ENCODE assay signal across 9 mouse cellular contexts in the genomic region with DNA sequence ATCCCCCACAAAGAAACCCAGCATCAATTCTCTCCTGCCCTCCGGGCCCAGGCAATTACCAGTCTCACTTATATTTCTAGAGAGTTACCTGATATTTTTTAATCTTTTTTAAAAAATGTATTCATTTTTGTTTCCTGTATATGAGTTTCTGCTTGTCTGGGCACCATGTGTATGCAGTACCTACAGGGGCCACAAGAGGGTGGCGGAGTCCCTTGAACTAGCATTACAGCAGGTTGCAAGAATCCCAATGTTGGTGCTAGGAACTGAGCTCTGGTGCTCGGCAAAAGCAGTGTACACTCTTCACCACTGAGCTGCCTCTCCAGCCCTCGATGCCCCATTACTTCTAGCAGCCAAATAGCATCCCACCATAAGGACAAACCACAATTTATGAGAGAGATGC. TPM values are rescaled to one million over a fixed set of nuclear protein-coding genes. Genes with fewer than 3 reads are reported as not detected.
DNase-seq lines count a peak whose midpoint lies in the region; ATAC-seq and TF ChIP-seq lines count a peak whose summit lies in the region.
"Had no signal": no experiment of that assay in that cellular context is flagged by ENCODE, and none has a peak within 500 bp of the region (broad histone marks: within the 10 kb centered on the region; RNA-seq: fewer than 3 reads in every experiment).

No protein-coding gene starts in this region.

- H3K27ac ChIP-seq in intestine, postnatal 0 days (ENCODE audit: low read depth, low read length), result no peak overlapping the region
- no peak overlapping the region for H3K27ac ChIP-seq in intestine, embryonic 16.5 days (ENCODE audit: low read length)
- H3K27ac ChIP-seq in thymus, adult 2 months (ENCODE audit: control insufficient read depth, insufficient read depth, low read length), result no peak overlapping the region
- no peak overlapping the region for H3K27ac ChIP-seq in liver, postnatal 0 days (ENCODE audit: low read depth)
- no peak overlapping the region for H3K27ac ChIP-seq in hindbrain, embryonic 10.5 days
- H3K27ac ChIP-seq: liver, embryonic 15.5 days had no signal

- H3K27me3 ChIP-seq in intestine, postnatal 0 days (replicated peaks; ENCODE audit: control insufficient read depth, insufficient read depth, low read length), result no peaks in the 10 kb centered on the region
- H3K27me3 ChIP-seq in intestine, embryonic 16.5 days (replicated peaks; ENCODE audit: control insufficient read depth, insufficient read depth, low read length), result no peaks in the 10 kb centered on the region
- H3K27me3 ChIP-seq in thymus, adult 2 months (ENCODE audit: control insufficient read depth, insufficient read depth, low read length), result no peaks in the 10 kb centered on the region
- no peaks in the 10 kb centered on the region for H3K27me3 ChIP-seq in liver, postnatal 0 days (ENCODE audit: insufficient read depth, low read length)
- H3K27me3 ChIP-seq in hindbrain, embryonic 10.5 days (ENCODE audit: insufficient read depth, poor library complexity, severe bottlenecking), result no peaks in the 10 kb centered on the region
- H3K27me3 ChIP-seq: liver, embryonic 15.5 days had no signal

- peaks cover 6% of the 10 kb centered on the region; the same call in 1 of the 2 replicates for H3K36me3 ChIP-seq in intestine, postnatal 0 days (ENCODE audit: control insufficient read depth, insufficient read depth)
- H3K36me3 ChIP-seq in intestine, embryonic 16.5 days (ENCODE audit: control insufficient read depth, insufficient read depth, low read length), result peaks cover 2% of the 10 kb centered on the region; the same call in 1 of the 2 replicates
- H3K36me3 ChIP-seq in thymus, adult 2 months (ENCODE audit: control insufficient read depth, insufficient read depth, low read length), result no peaks in the 10 kb centered on the region
- H3K36me3 ChIP-seq in liver, postnatal 0 days (replicated peaks; ENCODE audit: insufficient read depth, low read length), result no peaks in the 10 kb centered on the region
- H3K36me3 ChIP-seq in hindbrain, embryonic 10.5 days, result no peaks in the 10 kb centered on the region
- H3K36me3 ChIP-seq: liver, embryonic 15.5 days had no signal

- H3K4me3 ChIP-seq in intestine, postnatal 0 days (ENCODE audit: low read depth, low read length), result no peak overlapping the region
- no peak overlapping the region for H3K4me3 ChIP-seq in intestine, embryonic 16.5 days (ENCODE audit: low read length)
- H3K4me3 ChIP-seq in thymus, adult 2 months (ENCODE audit: control insufficient read depth, insufficient read depth, low read length), result no peak overlapping the region
- H3K4me3 ChIP-seq in liver, postnatal 0 days (ENCODE audit: low read depth, low read length), result no peak overlapping the region
- H3K4me3 ChIP-seq in hindbrain, embryonic 10.5 days, result no peak overlapping the region
- H3K4me3 ChIP-seq: liver, embryonic 15.5 days had no signal

- DNase-seq in thymus, adult 2 months, result peak; percentile 32
- DNase-seq in thymus, adult 18-20 months, result no peak
- peak; percentile 36 for DNase-seq in liver, postnatal 0 days
- DNase-seq in right cerebral cortex, postnatal 25 days, result no peak
- DNase-seq in spleen, adult 12 weeks (ENCODE audit: low spot score), result no peak
- DNase-seq in hindbrain, embryonic 10.5 days (ENCODE audit: low spot score), result no peak

- H3K9me3 ChIP-seq in intestine, postnatal 0 days (ENCODE audit: control insufficient read depth), result no peaks in the 10 kb centered on the region
- no peaks in the 10 kb centered on the region; the same call in 1 of the 2 replicates for H3K9me3 ChIP-seq in intestine, embryonic 16.5 days (ENCODE audit: control insufficient read depth, low read length)
- 0 out of 2 replicates have a peak, but pooled peaks cover 4% of the 10 kb centered on the region for H3K9me3 ChIP-seq in liver, postnatal 0 days (ENCODE audit: low read length)
- peaks cover 7% of the 10 kb centered on the region; the same call in 1 of the 2 replicates for H3K9me3 ChIP-seq in hindbrain, embryonic 10.5 days

- peak; percentile 67 for TF ChIP-seq CTCF in intestine, postnatal 0 days (IDR thresholded peaks at IDR 0.05; ENCODE audit: low read depth)
- no peak for TF ChIP-seq CTCF in thymus, adult 2 months (IDR thresholded peaks at IDR 0.05; ENCODE audit: borderline replicate concordance, control insufficient read depth, extremely low read depth, insufficient read depth, low read length, poor library complexity)
- peak; percentile 57 for TF ChIP-seq CTCF in liver, postnatal 0 days (IDR thresholded peaks at IDR 0.05; ENCODE audit: low read depth)

- TF ChIP-seq EP300 in liver, postnatal 0 days (IDR thresholded peaks at IDR 0.05; ENCODE audit: low read depth), result no peak

- TF ChIP-seq POLR2A in thymus, adult 2 months (IDR thresholded peaks at IDR 0.05; ENCODE audit: control insufficient read depth, extremely low read depth, insufficient read depth, low read length, poor library complexity), result no peak

- no peak overlapping the region for H3K9ac ChIP-seq in intestine, postnatal 0 days (ENCODE audit: low read depth, low read length)
- H3K9ac ChIP-seq in intestine, embryonic 16.5 days (ENCODE audit: low read depth, low read length), result no peak overlapping the region
- no peak overlapping the region for H3K9ac ChIP-seq in liver, postnatal 0 days (replicated peaks)
- H3K9ac ChIP-seq: liver, embryonic 15.5 days had no signal

- no peaks in the 10 kb centered on the region for H3K4me1 ChIP-seq in intestine, postnatal 0 days (replicated peaks; ENCODE audit: control insufficient read depth, insufficient read depth, low read length)
- H3K4me1 ChIP-seq in intestine, embryonic 16.5 days (ENCODE audit: control insufficient read depth, insufficient read depth, low read length), result no peaks in the 10 kb centered on the region
- H3K4me1 ChIP-seq in thymus, adult 2 months (replicated peaks; ENCODE audit: control insufficient read depth, insufficient read depth, low read length), result no peaks in the 10 kb centered on the region
- no peaks in the 10 kb centered on the region for H3K4me1 ChIP-seq in liver, postnatal 0 days (ENCODE audit: insufficient read depth)
- no peaks in the 10 kb centered on the region for H3K4me1 ChIP-seq in hindbrain, embryonic 10.5 days (replicated peaks)
- H3K4me1 ChIP-seq: liver, embryonic 15.5 days had no signal

- ATAC-seq in intestine, postnatal 0 days, result no peak
- ATAC-seq in intestine, embryonic 16.5 days, result no peak
- no peak for ATAC-seq in liver, postnatal 0 days

- H3K4me2 ChIP-seq in intestine, postnatal 0 days (replicated peaks; ENCODE audit: low read depth), result no peak overlapping the region
- H3K4me2 ChIP-seq in intestine, embryonic 16.5 days (ENCODE audit: low read depth, low read length), result no peak overlapping the region
- no peak overlapping the region for H3K4me2 ChIP-seq in liver, postnatal 0 days (ENCODE audit: low read depth, low read length)
- H3K4me2 ChIP-seq: liver, embryonic 15.5 days had no signal

- 98% methylated on average over 4 of the region's 4 CpGs for WGBS in intestine, postnatal 0 days
- 98% methylated on average over 4 of the region's 4 CpGs for WGBS in intestine, embryonic 16.5 days
- 95% methylated on average over 4 of the region's 4 CpGs for WGBS in thymus, adult 2 months
- WGBS in liver, postnatal 0 days (ENCODE audit: insufficient replicate concordance), result 78% methylated on average over 4 of the region's 4 CpGs
- WGBS in hindbrain, embryonic 10.5 days, result 95% methylated on average over 4 of the region's 4 CpGs

RNA-seq across cellular contexts. Expression of a gene that starts 30.6 kb away (rescaled TPM):
- polyA plus RNA-seq in intestine, postnatal 0 days (2015; fragmentation: Nextera tagmentation; extraction: Ambion mirVana), result 26.2 and 28.5 TPM in 2 replicates
- polyA plus RNA-seq in intestine, embryonic 16.5 days (2015; fragmentation: Nextera tagmentation; extraction: Ambion mirVana), result 33.0 and 40.2 TPM in 2 replicates
- 4.5 and 5.5 TPM in 2 replicates for polyA plus RNA-seq in thymus, adult 2 months (2012; rRNA removed)
- 3.5 and 4.1 TPM in 2 replicates for polyA plus RNA-seq in liver, postnatal 0 days (2015; fragmentation: Nextera tagmentation; extraction: Ambion mirVana)
- 26.7 and 30.0 TPM in 2 replicates for polyA plus RNA-seq in hindbrain, embryonic 10.5 days (2016; fragmentation: Nextera tagmentation; extraction: Ambion mirVana)

Comparison
In these comparisons a context has a peak if more than half of its experiments do, and no peak if none do; other contexts are left out.
1. DNase-seq: peak in thymus, adult 2 months (single experiment) and liver, postnatal 0 days (single experiment); none in thymus, adult 18-20 months (0 of 2), right cerebral cortex, postnatal 25 days (single experiment), spleen, adult 12 weeks (single experiment) and hindbrain, embryonic 10.5 days (single experiment).